Mouse (Mus musculus): Measurements from ENCODE around the gene Gm10203. TPM values are rescaled to one million over a fixed set of nuclear protein-coding genes. Genes with fewer than 3 reads are reported as not detected.
"Not testable (repeated sequence)": the region's sequence is repeated elsewhere in the genome, so short reads cannot be mapped to it uniquely, and the experiment has no call there.

Gene Gm10203
- polyA plus RNA-seq, 1 experiment from 2014 or later, result not detected

DNA sequence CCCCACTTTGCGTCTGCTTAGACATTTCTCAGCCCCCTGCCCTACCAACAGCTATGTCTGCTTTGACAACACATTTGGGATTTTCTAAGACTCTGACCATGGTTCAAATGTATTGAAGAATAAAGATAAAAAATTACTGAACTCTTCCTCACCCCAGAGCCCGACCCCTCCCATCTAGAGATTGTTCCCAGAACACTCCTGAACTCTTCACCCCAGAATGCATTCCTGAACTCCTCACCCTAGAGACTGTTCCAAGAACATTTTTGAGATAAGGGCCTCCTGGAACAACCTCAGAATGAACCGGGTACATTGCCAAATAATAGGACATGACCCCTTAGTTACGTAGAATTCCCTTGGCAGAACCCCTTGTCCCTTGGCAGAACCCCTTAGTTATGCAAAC, 37.1 kb downstream of the Gm10203 start:
- not testable (repeated sequence) for H3K4me1 ChIP-seq (replicated peaks; ENCODE audit: control insufficient read depth, insufficient read depth, low read length); DNase-seq (ENCODE audit: low spot score); H3K27ac ChIP-seq (ENCODE audit: low read depth, low read length); H3K9me3 ChIP-seq (ENCODE audit: control insufficient read depth, low read length); H3K4me2 ChIP-seq (ENCODE audit: low read depth, low read length, severe bottlenecking); ATAC-seq (replicated peaks; ENCODE audit: low FRiP score); H3K4me3 ChIP-seq (ENCODE audit: low read depth, low read length); H3K36me3 ChIP-seq (ENCODE audit: control insufficient read depth, insufficient read depth, low read length); H3K9ac ChIP-seq (ENCODE audit: low read length); H3K27me3 ChIP-seq (ENCODE audit: control insufficient read depth, insufficient read depth, low read length)
- WGBS, result 87% methylated on average over 3 of the region's 4 CpGs

DNA sequence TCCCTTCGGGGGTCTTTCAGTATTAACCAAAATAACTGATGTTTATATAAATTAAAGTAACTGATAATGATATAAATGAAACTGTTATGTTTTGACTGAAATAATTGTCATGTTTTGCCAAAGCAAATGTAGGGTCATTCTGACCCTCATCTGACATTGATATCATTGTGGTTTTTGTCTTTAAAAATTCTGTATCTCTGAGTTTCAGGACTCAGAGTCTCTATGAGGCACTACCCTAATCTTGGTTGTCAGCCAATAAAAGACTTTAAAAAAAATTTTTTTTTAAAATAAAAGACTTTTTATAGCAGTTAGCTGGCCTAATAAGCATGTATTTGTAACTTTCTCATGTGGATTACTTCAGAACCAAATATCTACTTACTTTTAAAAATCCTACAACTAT, 37.7 kb downstream of the Gm10203 start:
- 93% methylated on average over 1 of the region's 1 CpGs for WGBS

DNA sequence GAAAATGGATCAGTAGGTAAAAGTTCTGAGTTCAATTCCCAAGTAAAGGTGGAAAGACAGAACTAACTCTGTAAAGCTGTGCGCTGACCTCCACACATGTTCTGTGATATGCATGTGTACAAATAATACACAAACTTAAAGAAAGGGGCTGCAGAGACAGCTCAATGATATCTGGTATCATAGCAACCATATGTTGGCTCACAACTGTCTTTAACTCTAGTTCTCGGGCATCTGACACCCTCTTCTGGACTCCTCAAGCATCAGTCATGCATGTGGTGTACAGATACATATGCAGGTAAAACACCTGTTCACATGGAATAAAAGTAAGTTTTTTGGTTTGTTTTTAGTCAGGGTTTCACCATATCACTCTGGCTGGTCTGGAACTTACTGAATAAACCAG, 38.5 kb downstream of the Gm10203 start:
- H3K4me1 ChIP-seq (replicated peaks; ENCODE audit: control insufficient read depth, insufficient read depth, low read length), result no peaks in the 10 kb centered on the region
- H3K27ac ChIP-seq (ENCODE audit: low read depth, low read length), result no peak overlapping the region
- H3K9me3 ChIP-seq (ENCODE audit: control insufficient read depth, low read length), result no peaks in the 10 kb centered on the region
- ATAC-seq (replicated peaks; ENCODE audit: low FRiP score) (no peak), DNase-seq (ENCODE audit: low spot score) (no peak)
- no peak overlapping the region for H3K4me3 ChIP-seq (ENCODE audit: low read depth, low read length)
- no peak overlapping the region for H3K9ac ChIP-seq (ENCODE audit: low read length)
- H3K36me3 ChIP-seq (ENCODE audit: control insufficient read depth, insufficient read depth, low read length), result peaks cover 6% of the 10 kb centered on the region; the same call in 1 of the 2 replicates
- no peak overlapping the region for H3K4me2 ChIP-seq (ENCODE audit: low read depth, low read length, severe bottlenecking)
- H3K27me3 ChIP-seq (ENCODE audit: control insufficient read depth, insufficient read depth, low read length), result no peaks in the 10 kb centered on the region
- 99% methylated on average over 2 of the region's 2 CpGs for WGBS

More for the DNA sequence above, 37.7 kb downstream of the Gm10203 start:
- H3K36me3 ChIP-seq (ENCODE audit: control insufficient read depth, insufficient read depth, low read length), result peaks cover 6% of the 10 kb centered on the region; the same call in 1 of the 2 replicates
- H3K27ac ChIP-seq (ENCODE audit: low read depth, low read length), result no peak overlapping the region
- no peak overlapping the region for H3K4me2 ChIP-seq (ENCODE audit: low read depth, low read length, severe bottlenecking)
- no peaks in the 10 kb centered on the region for H3K4me1 ChIP-seq (replicated peaks; ENCODE audit: control insufficient read depth, insufficient read depth, low read length)
- H3K9ac ChIP-seq (ENCODE audit: low read length), result no peak overlapping the region
- H3K27me3 ChIP-seq (ENCODE audit: control insufficient read depth, insufficient read depth, low read length), result no peaks in the 10 kb centered on the region
- H3K9me3 ChIP-seq (ENCODE audit: control insufficient read depth, low read length), result no peaks in the 10 kb centered on the region
- no peak for ATAC-seq (replicated peaks; ENCODE audit: low FRiP score)
- H3K4me3 ChIP-seq (ENCODE audit: low read depth, low read length), result no peak overlapping the region
- no peak for DNase-seq (ENCODE audit: low spot score)

DNA sequence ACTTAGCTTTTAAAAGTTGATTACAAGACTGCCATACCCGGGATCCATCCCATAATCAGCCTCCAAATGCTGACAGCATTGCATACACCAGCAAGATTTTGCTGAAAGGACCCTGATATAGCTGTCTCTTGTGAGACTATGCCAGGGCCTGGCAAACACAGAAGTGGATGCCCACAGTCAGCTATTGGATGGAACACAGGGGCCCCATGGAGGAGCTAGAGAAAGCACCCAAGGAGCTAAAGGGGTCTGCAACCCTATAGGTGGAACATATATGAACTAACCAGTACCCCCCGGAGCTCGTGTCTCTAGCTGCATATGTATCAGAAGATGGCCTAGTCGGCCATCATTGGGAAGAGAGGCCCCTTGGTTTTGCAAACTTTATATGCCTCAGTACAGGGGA, 40.0 kb downstream of the Gm10203 start:
- H3K4me3 ChIP-seq (ENCODE audit: low read depth, low read length); DNase-seq (ENCODE audit: low spot score); H3K27me3 ChIP-seq (ENCODE audit: control insufficient read depth, insufficient read depth, low read length); H3K4me1 ChIP-seq (replicated peaks; ENCODE audit: control insufficient read depth, insufficient read depth, low read length); H3K9me3 ChIP-seq (ENCODE audit: control insufficient read depth, low read length); ATAC-seq (replicated peaks; ENCODE audit: low FRiP score); H3K9ac ChIP-seq (ENCODE audit: low read length); H3K4me2 ChIP-seq (ENCODE audit: low read depth, low read length, severe bottlenecking); H3K27ac ChIP-seq (ENCODE audit: low read depth, low read length); H3K36me3 ChIP-seq (ENCODE audit: control insufficient read depth, insufficient read depth, low read length): not testable (repeated sequence)
- 87% methylated on average over 4 of the region's 4 CpGs for WGBS

DNA sequence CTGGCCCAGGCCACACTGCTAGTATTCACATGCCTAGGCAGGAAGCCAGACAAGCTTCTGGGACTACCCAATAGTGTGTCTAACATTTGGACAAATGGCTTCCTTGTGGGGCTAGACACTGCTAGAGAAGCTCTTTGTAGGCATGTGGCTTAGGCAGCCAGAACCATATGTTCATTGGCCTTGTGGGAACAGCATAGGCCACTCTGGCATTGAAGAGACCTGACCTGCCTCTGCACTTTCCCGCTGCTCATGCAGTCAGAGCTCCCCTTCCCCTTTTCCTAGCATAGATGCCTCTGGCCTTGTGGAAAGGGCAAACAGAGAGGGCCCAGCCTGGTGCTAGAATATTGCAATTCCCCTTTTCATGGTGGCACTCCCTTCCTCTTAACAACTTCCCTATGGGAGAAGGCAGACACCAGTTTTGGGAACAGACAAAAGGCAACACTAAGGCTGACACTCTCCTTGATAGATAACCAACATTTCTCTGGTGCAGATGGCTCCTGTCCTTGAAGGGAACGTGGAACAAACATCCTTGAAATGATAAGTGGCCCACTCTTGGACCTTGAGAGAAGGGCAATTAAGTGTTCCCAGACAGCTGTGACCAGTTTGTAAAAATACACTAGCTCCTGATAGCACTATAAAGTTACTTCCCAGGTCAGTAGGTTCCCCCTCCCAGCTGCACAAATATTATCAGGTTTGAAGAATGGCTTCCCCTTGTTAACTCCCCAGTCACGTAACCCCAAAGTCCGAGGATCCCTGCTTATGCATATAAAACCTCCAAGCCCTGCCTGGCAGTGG, 44.1 kb downstream of the Gm10203 start:
- Histone ChIP-seq H3K27ac (ENCODE audit: low read depth, low read length) (no peak overlapping the region), H3K4me1 (replicated peaks; ENCODE audit: control insufficient read depth, insufficient read depth, low read length) (no peaks in the 10 kb centered on the region), H3K36me3 (ENCODE audit: control insufficient read depth, insufficient read depth, low read length) (peaks cover 12% of the 10 kb centered on the region), H3K4me2 (ENCODE audit: low read depth, low read length, severe bottlenecking) (no peak overlapping the region), H3K4me3 (ENCODE audit: low read depth, low read length) (no peak overlapping the region), H3K27me3 (ENCODE audit: control insufficient read depth, insufficient read depth, low read length) (no peaks in the 10 kb centered on the region), H3K9me3 (ENCODE audit: control insufficient read depth, low read length) (no peaks in the 10 kb centered on the region), H3K9ac (ENCODE audit: low read length) (no peak overlapping the region)
- no peak for DNase-seq (ENCODE audit: low spot score)
- WGBS, result 89% methylated on average over 4 of the region's 4 CpGs
- ATAC-seq (replicated peaks; ENCODE audit: low FRiP score), result 0 out of 2 replicates have a peak, but pooled peaks have one; percentile 21

DNA sequence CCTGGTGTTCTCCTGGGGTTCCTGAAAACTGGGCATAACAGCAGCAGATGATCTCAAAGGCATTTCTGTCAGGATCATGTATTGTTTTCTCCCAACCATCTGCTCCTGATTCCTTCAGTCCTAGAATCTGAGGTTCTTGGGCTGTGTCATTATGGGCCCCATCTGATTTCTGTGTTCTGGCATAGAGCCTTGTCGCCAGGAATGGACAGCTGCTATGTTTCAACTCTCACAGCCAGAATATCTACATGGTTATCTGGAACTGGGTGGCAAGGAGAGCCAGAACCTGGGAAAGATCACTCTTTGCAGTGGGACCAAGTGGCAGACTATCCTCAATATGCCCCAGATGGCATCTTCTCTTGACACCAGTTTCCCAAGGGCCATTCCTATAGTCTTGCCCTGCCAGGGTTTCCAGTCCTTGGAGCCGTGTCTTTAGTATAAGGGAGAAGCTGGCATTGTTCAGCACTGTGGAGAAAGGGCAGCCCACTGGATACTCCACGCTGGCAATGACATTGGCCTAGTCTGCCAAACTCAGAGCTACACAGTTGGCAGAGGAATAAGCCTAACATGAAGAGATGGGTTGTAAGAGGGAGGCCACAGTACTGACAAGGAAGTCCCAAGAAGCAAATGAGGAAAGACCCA, 45.1 kb downstream of the Gm10203 start:
- Histone ChIP-seq H3K9me3 (ENCODE audit: control insufficient read depth, low read length) (no peaks in the 10 kb centered on the region), H3K4me2 (ENCODE audit: low read depth, low read length, severe bottlenecking) (no peak overlapping the region), H3K9ac (ENCODE audit: low read length) (no peak overlapping the region), H3K36me3 (ENCODE audit: control insufficient read depth, insufficient read depth, low read length) (peaks cover 18% of the 10 kb centered on the region), H3K27me3 (ENCODE audit: control insufficient read depth, insufficient read depth, low read length) (no peaks in the 10 kb centered on the region), H3K27ac (ENCODE audit: low read depth, low read length) (no peak overlapping the region), H3K4me1 (replicated peaks; ENCODE audit: control insufficient read depth, insufficient read depth, low read length) (no peaks in the 10 kb centered on the region), H3K4me3 (ENCODE audit: low read depth, low read length) (no peak overlapping the region)
- no peak for DNase-seq (ENCODE audit: low spot score)
- ATAC-seq (replicated peaks; ENCODE audit: low FRiP score), result no peak
- WGBS, result 94% methylated on average over 3 of the region's 3 CpGs

DNA sequence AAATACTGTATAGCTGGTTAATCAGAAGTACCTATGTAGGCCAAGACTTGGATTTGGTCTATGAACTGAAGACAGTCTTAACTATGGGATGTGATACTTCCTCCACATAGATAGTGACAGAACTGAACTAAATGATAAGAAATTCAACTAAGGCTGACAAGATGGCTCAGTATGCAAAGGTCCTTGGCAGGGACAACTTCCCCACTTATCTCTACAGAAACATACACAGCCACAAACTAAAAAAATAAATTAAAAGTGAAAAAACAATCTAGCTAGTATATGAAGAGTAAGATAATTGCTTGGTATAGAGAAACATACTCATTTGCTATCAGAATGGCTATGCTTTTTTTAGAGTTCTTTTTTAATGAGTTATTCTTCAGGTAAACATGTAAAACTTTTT, 49.1 kb downstream of the Gm10203 start:
- no peak overlapping the region for H3K4me2 ChIP-seq (ENCODE audit: low read depth, low read length, severe bottlenecking)
- no peaks in the 10 kb centered on the region for H3K4me1 ChIP-seq (replicated peaks; ENCODE audit: control insufficient read depth, insufficient read depth, low read length)
- H3K9ac ChIP-seq (ENCODE audit: low read length), result no peak overlapping the region
- H3K27me3 ChIP-seq (ENCODE audit: control insufficient read depth, insufficient read depth, low read length), result no peaks in the 10 kb centered on the region
- H3K36me3 ChIP-seq (ENCODE audit: control insufficient read depth, insufficient read depth, low read length), result peaks cover 23% of the 10 kb centered on the region
- no peaks in the 10 kb centered on the region for H3K9me3 ChIP-seq (ENCODE audit: control insufficient read depth, low read length)
- H3K4me3 ChIP-seq (ENCODE audit: low read depth, low read length), result no peak overlapping the region
- no peak for DNase-seq (ENCODE audit: low spot score)
- H3K27ac ChIP-seq (ENCODE audit: low read depth, low read length), result no peak overlapping the region
- ATAC-seq (replicated peaks; ENCODE audit: low FRiP score), result no peak

Data from forebrain, embryonic 11.5 days (tissue).